In genomic region chr11:55772107-55772506, GRCm38 (mm10) we compare ENCODE assay signal across 15 mouse cellular contexts.
DNase-seq lines count a peak whose midpoint lies in the region; ATAC-seq and TF ChIP-seq lines count a peak whose summit lies in the region.
"Had no signal": no experiment of that assay in that cellular context is flagged by ENCODE, and none has a peak within 500 bp of the region (broad histone marks: within the 10 kb centered on the region; RNA-seq: fewer than 3 reads in every experiment).

No protein-coding gene starts in this region.

- no peak overlapping the region for H3K4me3 ChIP-seq in hindbrain, embryonic 11.5 days (ENCODE audit: low read depth, low read length)
- no peak overlapping the region for H3K4me3 ChIP-seq in left cerebral cortex, adult 2 months
- H3K4me3 ChIP-seq in neural tube, embryonic 15.5 days (replicated peaks) = no peak overlapping the region
- H3K4me3 ChIP-seq: erythroblast, embryonic 14.5 days; heart, embryonic 10.5 days; limb, embryonic 12.5 days had no signal

- no peak for TF ChIP-seq CTCF in left cerebral cortex, adult 2 months (IDR thresholded peaks at IDR 0.05)

- no peaks in the 10 kb centered on the region; the same call in 1 of the 2 replicates for H3K4me1 ChIP-seq in hindbrain, embryonic 11.5 days (replicated peaks; ENCODE audit: control insufficient read depth, insufficient read depth, low read length)
- H3K4me1 ChIP-seq in neural tube, embryonic 15.5 days = peaks cover 11% of the 10 kb centered on the region
- H3K4me1 ChIP-seq: heart, embryonic 10.5 days; limb, embryonic 12.5 days had no signal

- intact Hi-C loops in left cerebral cortex, adult 2 months (cut with DNase I) = no loop called here

- peak overlapping the region; percentile 45; the same call in 1 of the 2 replicates for H3K27ac ChIP-seq in hindbrain, embryonic 11.5 days (ENCODE audit: low read depth, low read length)
- 0 out of 2 replicates have a peak overlapping the region, but pooled peaks have one; percentile 15 for H3K27ac ChIP-seq in left cerebral cortex, adult 2 months
- H3K27ac ChIP-seq in neural tube, embryonic 15.5 days (replicated peaks) = peak overlapping the region; percentile 65; the same call in 1 of the 2 replicates
- H3K27ac ChIP-seq: heart, embryonic 10.5 days; limb, embryonic 12.5 days; macrophage had no signal

- no peaks in the 10 kb centered on the region for H3K36me3 ChIP-seq in hindbrain, embryonic 11.5 days (ENCODE audit: control insufficient read depth, insufficient read depth, low read length)
- H3K36me3 ChIP-seq in neural tube, embryonic 15.5 days = no peaks in the 10 kb centered on the region
- H3K36me3 ChIP-seq: heart, embryonic 10.5 days; limb, embryonic 12.5 days had no signal

- H3K9me3 ChIP-seq in hindbrain, embryonic 11.5 days (ENCODE audit: control insufficient read depth, low read length) = no peaks in the 10 kb centered on the region
- no peaks in the 10 kb centered on the region for H3K9me3 ChIP-seq in neural tube, embryonic 15.5 days (replicated peaks)
- H3K9me3 ChIP-seq: heart, embryonic 10.5 days; limb, embryonic 12.5 days had no signal

- 33% methylated on average over 13 of the region's 13 CpGs for WGBS in hindbrain, embryonic 11.5 days
- WGBS in neural tube, embryonic 15.5 days = 15% methylated on average over 13 of the region's 13 CpGs

- H3K4me2 ChIP-seq in hindbrain, embryonic 11.5 days (replicated peaks; ENCODE audit: low read depth, low read length) = no peak overlapping the region
- H3K4me2 ChIP-seq in neural tube, embryonic 15.5 days = peak overlapping the region; percentile 32
- H3K4me2 ChIP-seq: limb, embryonic 12.5 days had no signal

- DNase-seq in right cerebral cortex, adult 2 months (ENCODE audit: low spot score in 2 of 2) = peak; percentile 58 to 64
- DNase-seq in right cerebral cortex, postnatal 10 days (ENCODE audit: low spot score in 2 of 2) = no peak
- peak; percentile 43 for DNase-seq in hindbrain, embryonic 11.5 days (ENCODE audit: low spot score)
- peak; percentile 51 to 53 for DNase-seq in left cerebral cortex, adult 2 months (ENCODE audit: extremely low spot score in 1 of 2, low spot score in 2 of 2)
- DNase-seq in lung, postnatal 4 days = no peak
- no peak for DNase-seq in spleen, postnatal 14 days (ENCODE audit: low spot score in 2 of 2)
- no peak for DNase-seq in spleen, adult 18-20 months
- DNase-seq: cerebellum, postnatal 25 days; heart, postnatal 4 days had no signal

- H3K9ac ChIP-seq in hindbrain, embryonic 11.5 days (ENCODE audit: low read depth, low read length) = no peak overlapping the region
- H3K9ac ChIP-seq in neural tube, embryonic 15.5 days (replicated peaks) = no peak overlapping the region
- H3K9ac ChIP-seq: limb, embryonic 12.5 days had no signal

- H3K27me3 ChIP-seq in hindbrain, embryonic 11.5 days (ENCODE audit: control insufficient read depth, insufficient read depth, low read length) = no peaks in the 10 kb centered on the region
- H3K27me3 ChIP-seq in neural tube, embryonic 15.5 days (replicated peaks) = no peaks in the 10 kb centered on the region
- H3K27me3 ChIP-seq: limb, embryonic 12.5 days; Patski had no signal

- peak; percentile 66 for ATAC-seq in hindbrain, embryonic 11.5 days (ENCODE audit: low FRiP score)
- ATAC-seq in neural tube, embryonic 15.5 days (ENCODE audit: low FRiP score) = no peak
- ATAC-seq: Patski had no signal

Comparison
In these comparisons a context has a peak if more than half of its experiments do, and no peak if none do; other contexts are left out.
1. DNase-seq: peak in right cerebral cortex, adult 2 months (2 of 2), hindbrain, embryonic 11.5 days (single experiment) and left cerebral cortex, adult 2 months (2 of 2); none in right cerebral cortex, postnatal 10 days (0 of 2), lung, postnatal 4 days (0 of 2), spleen, postnatal 14 days (0 of 2) and spleen, adult 18-20 months (0 of 2).
2. H3K27ac ChIP-seq: peak in every context shown above with its lines; median percentile 65 in neural tube, embryonic 15.5 days; 45 in hindbrain, embryonic 11.5 days; 15 in left cerebral cortex, adult 2 months.